Mouse (Mus musculus): ENCODE results near the gene Depdc5.
"Not testable (repeated sequence)": the region's sequence is repeated elsewhere in the genome, so short reads cannot be mapped to it uniquely, and the experiment has no call there.

The Depdc5 gene

DNA sequence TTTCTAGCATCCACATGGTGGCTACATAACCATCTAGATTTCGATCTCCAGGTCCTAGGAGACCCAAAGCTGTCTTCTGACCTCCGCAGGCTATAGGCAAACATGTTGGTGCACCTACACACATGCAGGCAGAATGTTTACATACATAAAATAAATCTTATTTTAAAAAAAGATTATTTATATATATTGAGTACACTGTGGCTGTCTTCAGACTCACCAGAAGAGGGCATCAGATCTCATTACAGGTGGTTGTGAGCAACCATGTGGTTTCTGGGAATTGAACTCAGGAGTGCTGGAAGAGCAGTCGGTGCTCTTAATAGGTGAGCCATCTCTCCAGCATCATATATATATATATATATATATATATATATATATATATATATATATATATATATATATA, 50.6 kb downstream of the Depdc5 start:
- no peak for DNase-seq (ENCODE audit: low spot score)

- not testable (repeated sequence) for DNase-seq (ENCODE audit: low spot score)
These were observed 55.8 kb downstream of the Depdc5 start for GRCm38 (mm10) chr5:32919281-32919680.

- no peak for DNase-seq (ENCODE audit: low spot score)
These were observed 59.4 kb downstream of the Depdc5 start for GRCm38 (mm10) chr5:32922906-32923305.

GRCm38 (mm10) chr5:32930761-32931160, 67.3 kb downstream of the Depdc5 start:
- DNase-seq (ENCODE audit: low spot score): peak; percentile 46

DNA sequence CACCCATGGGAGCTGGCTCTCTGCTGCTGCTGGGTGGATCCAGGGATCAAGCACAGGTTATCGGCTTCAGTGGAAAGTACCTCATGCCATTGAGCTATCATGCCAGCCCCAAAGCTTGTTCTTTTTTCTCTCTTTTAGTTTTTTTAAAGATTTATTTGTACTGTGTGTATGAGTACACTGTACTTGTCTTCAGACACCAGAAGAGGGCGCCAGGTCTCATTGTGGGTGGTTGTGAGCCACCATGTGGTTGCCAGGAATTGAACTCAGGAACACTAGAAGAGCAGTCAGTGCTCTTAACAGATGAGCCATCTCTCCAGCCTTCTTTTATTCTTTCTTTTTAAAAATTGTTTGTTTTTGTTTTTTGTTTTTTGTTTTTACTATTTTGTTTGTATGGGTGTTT, 71.2 kb downstream of the Depdc5 start:
- DNase-seq (ENCODE audit: low spot score): no peak

DNA sequence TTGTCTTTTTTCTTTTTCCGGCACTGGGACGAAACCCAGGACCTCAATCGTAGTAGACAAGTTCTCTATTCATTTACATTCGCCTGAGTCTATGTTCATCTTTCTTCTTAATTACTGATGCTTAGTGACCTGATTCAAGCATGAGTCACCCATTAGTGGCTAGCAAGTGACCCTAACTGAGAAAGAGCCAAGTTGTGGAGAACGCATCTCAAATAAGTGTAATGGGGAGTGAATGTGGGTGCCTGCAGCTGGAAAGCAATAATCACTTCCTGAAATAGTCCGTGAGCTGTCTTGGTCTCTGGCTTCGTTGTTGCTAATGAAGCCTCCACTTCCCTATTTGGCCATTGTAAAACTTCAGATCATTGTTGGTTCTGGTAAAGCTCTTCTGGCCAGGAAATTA, 77.1 kb downstream of the Depdc5 start:
- no peak for DNase-seq (ENCODE audit: low spot score)

- no peak for DNase-seq (ENCODE audit: low spot score)
These were observed 77.9 kb downstream of the Depdc5 start for GRCm38 (mm10) chr5:32941209-32941924.

GRCm38 (mm10) chr5:32950077-32950476, 86.6 kb downstream of the Depdc5 start:
- no peak for DNase-seq (ENCODE audit: low spot score)

DNA sequence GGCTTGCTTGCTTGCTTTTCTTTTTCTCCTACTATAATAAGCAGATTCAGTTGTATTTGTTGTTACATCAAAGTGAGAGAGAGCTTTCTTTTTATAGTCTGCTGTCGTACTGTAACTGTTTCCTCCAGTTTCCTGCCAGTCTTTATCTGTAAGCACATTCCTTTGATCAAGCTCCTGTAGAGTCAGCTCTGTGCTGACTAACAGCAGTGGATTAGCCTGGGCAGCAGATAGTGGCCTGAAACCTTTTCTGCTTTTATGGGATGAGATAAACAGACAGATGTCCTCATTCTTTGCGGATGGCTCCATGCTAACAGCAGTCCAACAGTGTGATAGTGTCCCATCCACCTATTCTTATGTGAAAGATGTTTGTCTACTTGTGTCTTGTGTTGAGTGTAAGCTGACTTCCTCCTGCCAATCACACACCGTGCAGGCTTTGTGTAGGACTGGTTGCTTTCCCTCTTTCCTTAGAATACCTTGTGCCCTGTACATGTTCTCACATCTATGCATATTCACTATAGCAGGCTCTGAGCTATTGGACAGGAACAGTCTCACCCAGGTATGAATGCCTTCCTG, 87.3 kb downstream of the Depdc5 start:
- no peak for DNase-seq (ENCODE audit: low spot score)

DNA sequence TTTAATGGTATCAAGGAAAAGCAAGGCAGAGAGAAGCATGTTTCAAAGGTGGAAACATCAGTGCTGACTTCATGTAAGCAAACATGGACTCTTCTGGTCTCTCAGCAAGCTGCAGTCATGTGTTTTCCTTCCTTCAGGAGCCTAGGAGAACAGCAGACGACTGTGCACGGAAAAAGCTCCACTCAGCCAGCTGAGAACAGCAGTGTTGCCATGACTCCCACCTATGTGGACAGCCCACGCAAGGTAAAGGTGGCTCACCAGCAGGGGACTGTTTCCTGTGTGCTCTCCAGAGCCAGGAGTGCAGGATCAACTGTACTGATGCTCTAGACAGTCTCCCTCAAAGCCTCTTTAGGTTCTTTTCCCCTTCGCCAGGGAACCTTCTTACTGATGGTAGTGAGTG, 92.2 kb downstream of the Depdc5 start:
- DNase-seq (ENCODE audit: low spot score): no peak

DNA sequence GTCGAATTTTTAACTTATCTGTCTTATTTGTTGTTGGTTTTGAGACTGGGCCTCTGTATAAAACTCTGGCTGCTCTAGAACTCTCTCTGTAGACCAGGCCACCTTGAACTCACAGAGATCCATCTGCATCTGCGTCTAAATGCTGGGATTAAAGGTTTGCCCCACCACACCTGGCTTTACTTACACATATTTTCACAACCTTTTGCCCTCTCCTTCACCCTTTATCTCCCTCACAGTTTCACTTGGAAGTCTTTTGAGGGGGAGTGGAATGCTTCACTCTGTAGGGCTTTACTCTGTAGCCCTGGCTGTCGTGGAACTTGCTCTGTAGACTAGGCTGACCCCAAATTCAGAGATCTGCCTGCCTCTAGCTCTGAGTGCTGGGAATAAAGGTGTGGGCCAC, 98.1 kb downstream of the Depdc5 start:
- no peak for DNase-seq (ENCODE audit: low spot score)

DNA sequence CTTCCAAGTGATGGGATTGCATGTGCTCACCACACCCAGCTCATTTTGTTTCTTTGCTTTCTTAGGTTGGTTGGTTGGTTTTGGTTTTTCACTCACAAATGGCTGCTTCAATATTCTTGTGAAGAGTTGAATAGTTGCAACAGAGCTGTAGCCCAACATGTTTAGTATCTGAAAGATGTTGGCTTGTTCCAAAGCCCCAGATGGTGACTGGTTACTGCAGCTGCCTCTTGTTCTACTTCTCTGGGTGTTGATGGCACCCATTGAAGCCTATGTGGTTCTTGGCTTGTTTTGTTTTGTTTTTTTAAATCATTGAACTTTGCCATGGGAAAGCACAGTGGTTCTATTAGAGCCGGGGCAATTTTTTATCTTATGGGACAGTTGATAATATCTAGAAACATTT, 99.1 kb downstream of the Depdc5 start:
- no peak for DNase-seq (ENCODE audit: low spot score)

- no peak for DNase-seq (ENCODE audit: low spot score)
These were observed 113.0 kb downstream of the Depdc5 start for GRCm38 (mm10) chr5:32976541-32976940.

DNA sequence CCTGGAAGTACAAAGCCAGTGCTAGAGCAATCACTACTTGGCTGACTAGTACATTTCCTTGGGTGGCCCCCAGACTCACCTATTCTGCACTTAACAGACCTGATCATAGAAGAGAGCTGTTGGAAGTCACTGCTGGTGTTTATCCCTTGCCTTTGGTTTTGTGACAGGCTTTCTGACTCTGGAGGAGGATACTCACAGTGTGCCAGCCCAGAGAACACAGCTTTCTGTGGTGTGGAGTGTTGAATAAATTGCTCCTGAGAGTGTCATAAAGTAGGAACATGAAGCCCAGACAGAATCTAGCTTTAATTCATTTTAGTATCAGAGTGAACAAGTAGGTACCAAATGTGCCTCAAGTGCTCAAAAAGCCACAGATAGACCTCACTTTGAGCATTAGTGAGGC, 113.7 kb downstream of the Depdc5 start:
- DNase-seq (ENCODE audit: low spot score): no peak

GRCm38 (mm10) chr5:32985379-32985778, 121.9 kb downstream of the Depdc5 start:
- DNase-seq (ENCODE audit: low spot score): no peak

- DNase-seq (ENCODE audit: low spot score): no peak
These were observed 124.4 kb downstream of the Depdc5 start for GRCm38 (mm10) chr5:32987873-32988272.

- DNase-seq (ENCODE audit: low spot score): no peak
These were observed 126.6 kb downstream of the Depdc5 start for GRCm38 (mm10) chr5:32989959-32990640.

GRCm38 (mm10) chr5:32991152-32991551, 127.7 kb downstream of the Depdc5 start:
- peak; percentile 12 for DNase-seq (ENCODE audit: low spot score)

- DNase-seq (ENCODE audit: low spot score): no peak
These were observed 131.0 kb downstream of the Depdc5 start for GRCm38 (mm10) chr5:32994471-32994870.

DNA sequence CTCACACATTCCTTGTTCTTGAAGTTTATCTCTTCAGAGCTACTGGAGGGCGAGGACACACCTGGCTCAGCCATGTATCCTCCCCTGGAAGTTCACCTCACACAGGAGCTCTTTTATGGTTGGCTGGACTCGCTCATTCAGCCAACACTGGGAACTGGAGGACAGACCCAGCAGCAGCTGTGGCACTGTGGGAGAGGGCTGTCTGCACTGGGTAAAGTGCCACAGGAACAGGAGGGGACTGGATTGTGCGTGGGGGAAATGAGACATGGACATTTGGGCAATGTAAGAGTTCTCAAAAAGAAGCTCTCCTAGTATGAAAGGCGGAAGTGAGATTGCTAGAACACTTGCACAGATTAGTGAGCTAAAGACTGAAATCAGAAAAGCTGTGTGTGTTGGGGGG, 132.3 kb downstream of the Depdc5 start:
- DNase-seq (ENCODE audit: low spot score): no peak

DNA sequence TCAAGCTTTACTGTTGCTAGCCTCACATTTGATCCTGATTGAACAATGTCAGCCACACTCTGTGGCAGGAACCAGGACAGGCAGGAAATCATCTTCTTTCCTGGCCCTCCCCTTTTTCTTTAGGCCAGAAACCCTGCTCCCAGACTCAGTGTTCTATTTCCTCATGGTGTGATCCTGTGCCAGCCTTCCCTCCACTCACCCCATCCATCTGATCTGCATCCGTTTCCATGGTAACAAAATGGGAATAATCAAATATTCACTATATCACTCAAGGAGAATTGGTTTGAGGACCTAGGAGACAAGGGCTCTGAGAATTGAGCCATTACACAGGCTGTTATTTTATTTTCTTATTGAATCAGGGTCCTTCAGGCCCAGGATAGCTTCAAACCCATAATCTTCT, 133.1 kb downstream of the Depdc5 start:
- no peak for DNase-seq (ENCODE audit: low spot score)

DNA sequence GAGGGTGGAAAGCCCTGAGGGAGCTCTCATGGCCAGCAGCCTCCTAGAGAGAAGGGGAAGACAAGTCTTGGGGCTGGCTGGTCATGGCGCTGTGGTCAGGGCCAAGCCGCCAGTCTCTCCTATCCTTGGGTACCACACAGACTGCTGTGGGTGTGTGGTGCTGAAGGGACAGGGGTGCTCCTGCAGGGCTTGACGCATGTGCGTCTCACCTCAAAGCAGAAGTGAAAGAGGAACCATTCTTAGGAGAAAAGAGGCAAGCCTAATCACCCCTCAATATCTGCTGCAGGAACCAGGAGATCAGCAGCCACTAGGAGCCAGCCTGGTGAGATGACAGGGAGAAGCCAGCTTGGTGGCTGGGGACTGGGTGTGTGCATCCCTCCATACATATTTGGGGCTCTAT, 134.2 kb downstream of the Depdc5 start:
- no peak for DNase-seq (ENCODE audit: low spot score)

- no peak for DNase-seq (ENCODE audit: low spot score)
These were observed 135.3 kb downstream of the Depdc5 start for GRCm38 (mm10) chr5:32998783-32999182.

DNA sequence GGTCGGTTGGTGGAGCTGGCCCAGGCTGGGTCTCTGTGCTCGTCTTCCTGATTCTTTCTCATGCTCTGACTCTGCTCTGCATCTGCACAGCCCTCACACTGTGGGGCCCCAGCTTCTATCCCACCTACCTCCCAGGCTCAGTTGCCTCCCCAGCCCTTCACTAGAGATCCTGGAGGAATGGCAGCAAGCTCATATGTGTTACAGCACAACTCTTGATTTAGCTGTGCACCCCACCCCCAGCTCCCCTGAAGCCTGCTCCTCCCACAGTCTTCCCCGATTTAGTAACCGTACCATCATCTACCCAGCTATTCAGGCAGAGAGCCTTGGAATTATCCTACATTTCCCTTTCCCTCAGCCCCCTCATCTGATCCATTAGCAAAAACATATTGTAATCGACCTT, 137.6 kb downstream of the Depdc5 start:
- DNase-seq (ENCODE audit: low spot score): no peak

Measured in urinary bladder, postnatal 14 days (tissue).